Mouse (Mus musculus): ENCODE measurements around the gene Mfsd2b. TPM values are rescaled to one million over a fixed set of nuclear protein-coding genes. Genes with fewer than 3 reads are reported as not detected.

Mfsd2b gene
- polyA plus RNA-seq, 1 experiment: 1.1 TPM

DNA sequence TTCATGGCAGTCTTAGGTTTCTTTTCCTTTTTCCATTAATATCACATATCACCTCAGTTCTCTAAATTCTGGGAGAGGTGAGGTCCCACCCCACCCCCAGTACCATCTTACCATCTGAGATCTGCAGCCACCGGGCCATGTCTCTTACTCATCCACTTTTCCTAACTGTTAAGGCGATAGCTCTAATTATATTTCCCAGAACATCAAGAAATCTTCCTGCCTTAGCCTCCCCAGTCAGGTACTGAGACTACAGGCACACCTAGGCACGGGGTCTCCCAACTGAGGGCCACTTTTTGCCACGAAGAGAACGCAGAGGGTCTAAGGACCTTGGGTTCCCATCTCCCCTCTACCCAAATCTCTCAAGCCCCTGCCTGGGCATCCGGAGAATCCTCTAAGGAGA is 628 bp downstream of the Mfsd2b start:
- no peak for DNase-seq (ENCODE audit: low read depth)

- no peak for DNase-seq (ENCODE audit: low read depth)
Measured at GRCm38 (mm10) chr12:4872983-4873477, 1.1 kb downstream of the Mfsd2b start.

GRCm38 (mm10) chr12:4872273-4872672 is 1.9 kb downstream of the Mfsd2b start:
- no peak for DNase-seq (ENCODE audit: low read depth)

GRCm38 (mm10) chr12:4871260-4871659 is 2.9 kb downstream of the Mfsd2b start:
- DNase-seq (ENCODE audit: low read depth): no peak

DNA sequence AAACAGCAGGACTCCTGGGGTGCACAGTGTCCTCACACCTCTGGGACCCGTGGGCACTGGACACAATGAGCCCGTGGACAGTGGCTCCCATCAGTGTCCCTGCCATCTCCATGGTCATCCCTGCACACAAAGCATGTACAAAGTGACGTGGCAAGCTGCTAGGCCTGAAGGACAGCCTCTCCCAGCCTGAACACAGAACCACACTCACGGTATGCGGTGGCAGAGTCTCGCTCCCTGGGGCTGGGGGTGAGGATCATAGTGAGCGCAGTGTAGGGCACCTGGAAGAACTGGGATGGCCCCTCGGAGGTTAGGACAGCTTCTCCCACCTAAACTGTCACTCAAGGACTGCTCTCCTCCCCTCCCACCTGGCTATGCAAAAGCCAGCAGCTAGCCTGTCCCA is 5.2 kb downstream of the Mfsd2b start:
- DNase-seq (ENCODE audit: low read depth): no peak

- DNase-seq (ENCODE audit: low read depth): no peak
Measured at GRCm38 (mm10) chr12:4864338-4864690, 9.8 kb downstream of the Mfsd2b start.

DNA sequence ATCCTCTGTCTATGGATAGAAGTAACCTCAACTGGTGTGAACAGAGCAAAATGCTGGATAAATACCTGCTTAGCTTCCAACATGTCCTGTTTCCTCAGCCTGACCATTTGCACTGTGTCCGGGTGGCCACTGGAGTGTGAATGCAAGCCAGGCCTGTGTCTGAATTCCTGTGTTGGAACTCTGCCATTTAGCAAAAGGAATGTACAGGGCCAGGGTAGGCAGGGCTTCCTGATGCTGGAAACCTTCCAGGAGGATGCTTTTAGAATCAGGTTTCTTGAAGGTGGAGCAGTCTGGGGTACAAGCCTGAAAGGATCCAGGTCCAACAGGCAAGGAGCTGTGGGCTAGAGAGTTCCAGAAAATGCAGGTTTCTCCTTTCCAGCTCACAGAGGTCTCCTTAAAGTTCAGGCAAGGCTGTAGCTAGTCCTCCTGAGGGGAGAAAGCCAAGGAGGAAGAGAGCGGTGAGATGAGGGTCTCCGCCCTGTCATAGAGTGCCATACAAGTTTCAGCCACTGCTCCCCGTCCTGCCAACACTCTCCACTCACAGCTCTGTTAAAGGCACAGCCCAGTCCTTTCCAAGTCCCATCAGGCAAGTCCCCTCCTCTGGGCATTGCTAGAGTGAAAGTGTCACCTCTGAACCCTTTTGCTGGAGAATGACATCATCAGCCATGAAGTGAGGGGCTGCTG is 10.4 kb downstream of the Mfsd2b start:
- DNase-seq (ENCODE audit: low read depth): no peak

DNA sequence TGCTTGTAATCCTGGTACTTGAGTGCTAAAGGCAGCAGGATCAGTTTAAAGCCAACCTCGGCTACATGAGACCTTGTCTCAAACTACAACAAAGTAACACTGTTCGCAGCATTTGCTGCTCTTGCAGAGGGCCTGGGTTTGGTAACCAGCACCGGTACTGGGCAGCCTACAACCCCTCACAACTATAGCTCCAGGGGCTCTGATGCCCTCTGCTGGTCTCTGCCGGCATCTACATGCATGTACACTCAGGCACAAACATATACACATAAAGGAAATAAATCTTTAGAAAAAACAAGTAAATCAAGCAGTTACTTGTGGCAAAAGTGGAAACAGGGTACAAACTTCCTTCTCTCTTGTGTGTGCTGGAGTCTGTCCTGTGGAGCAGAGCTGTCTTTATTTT is 11.5 kb downstream of the Mfsd2b start:
- no peak for DNase-seq (ENCODE audit: low read depth)

GRCm38 (mm10) chr12:4859241-4859914 is 14.8 kb downstream of the Mfsd2b start:
- no peak for DNase-seq (ENCODE audit: low read depth)

GRCm38 (mm10) chr12:4856834-4857233 is 17.3 kb downstream of the Mfsd2b start:
- no peak for DNase-seq (ENCODE audit: low read depth)

- no peak for DNase-seq (ENCODE audit: low read depth)
Measured at GRCm38 (mm10) chr12:4856160-4856559, 18.0 kb downstream of the Mfsd2b start.

DNA sequence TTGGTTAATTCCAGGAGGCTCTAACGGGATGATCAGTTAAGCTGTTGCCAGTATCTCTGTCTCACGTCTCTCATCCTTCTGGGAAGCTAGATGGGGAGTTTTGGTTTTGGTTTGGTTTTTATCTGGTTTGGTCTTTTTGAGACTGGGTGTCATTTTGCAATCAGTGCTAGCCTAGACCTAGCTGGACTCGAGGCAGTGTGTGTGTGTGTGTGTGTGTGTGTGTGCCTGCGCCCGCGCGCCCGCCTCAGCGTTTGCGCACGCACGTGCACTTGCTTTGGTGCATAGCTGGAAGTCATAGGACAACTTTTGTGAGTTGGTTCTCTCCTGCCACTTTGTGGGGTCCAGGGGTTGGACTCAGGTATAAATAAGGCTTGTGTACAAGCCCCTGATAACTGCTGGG is 30.4 kb downstream of the Mfsd2b start:
- no peak for DNase-seq (ENCODE audit: low read depth)

GRCm38 (mm10) chr12:4842890-4843597 is 31.1 kb downstream of the Mfsd2b start, which contains the start of gene Wdcp:
TSS of gene Wdcp (plus strand) at chr12:4843303.
- DNase-seq (ENCODE audit: low read depth): peak; percentile 51

DNA sequence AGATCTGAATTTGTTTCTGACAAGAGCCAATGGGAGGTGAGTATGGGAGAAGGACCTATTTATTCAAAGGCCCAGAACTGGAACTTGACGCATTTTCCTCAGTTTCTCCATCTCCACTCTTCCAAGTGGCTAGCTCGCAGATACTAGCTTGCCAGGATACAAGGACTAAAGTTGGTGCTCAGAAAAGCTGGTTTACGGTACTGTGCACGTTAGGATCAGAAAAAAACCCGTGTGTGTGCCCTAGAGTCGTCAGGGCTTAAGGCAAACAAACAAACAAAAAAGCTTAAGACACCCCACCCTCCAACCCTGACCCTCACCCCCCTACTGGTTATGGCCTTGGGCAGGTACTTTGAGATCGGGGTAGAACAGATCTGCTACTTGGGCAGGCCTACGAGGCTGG is 31.7 kb downstream of the Mfsd2b start:
- DNase-seq (ENCODE audit: low read depth): no peak

- no peak for DNase-seq (ENCODE audit: low read depth)
Measured at GRCm38 (mm10) chr12:4841392-4841887, 32.7 kb downstream of the Mfsd2b start, which contains the start of gene Fkbp1b. TSS of gene Fkbp1b (minus strand) at chr12:4841591.

DNA sequence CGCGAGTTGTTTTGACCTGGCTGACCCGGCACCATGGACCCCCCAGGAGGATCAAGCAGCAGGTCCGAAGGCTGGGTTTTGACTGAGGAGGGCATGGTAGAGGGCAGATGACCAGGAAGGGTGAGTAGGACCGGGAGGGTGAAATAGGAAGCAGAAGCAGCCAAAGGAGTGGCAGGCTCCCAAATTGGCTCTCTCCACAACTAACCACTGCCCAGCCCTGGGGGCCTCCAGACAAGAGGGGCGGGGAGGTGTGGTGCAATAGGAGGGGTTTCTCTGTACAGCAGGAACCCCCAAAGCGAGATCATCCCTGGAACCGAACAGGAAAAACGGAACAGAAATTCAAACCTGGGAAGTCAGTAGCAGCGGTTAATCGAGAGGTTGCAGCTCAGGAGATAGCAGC is 33.4 kb downstream of the Mfsd2b start:
- DNase-seq (ENCODE audit: low read depth): no peak

- DNase-seq (ENCODE audit: low read depth): no peak
Measured at GRCm38 (mm10) chr12:4840010-4840409, 34.1 kb downstream of the Mfsd2b start.

DNA sequence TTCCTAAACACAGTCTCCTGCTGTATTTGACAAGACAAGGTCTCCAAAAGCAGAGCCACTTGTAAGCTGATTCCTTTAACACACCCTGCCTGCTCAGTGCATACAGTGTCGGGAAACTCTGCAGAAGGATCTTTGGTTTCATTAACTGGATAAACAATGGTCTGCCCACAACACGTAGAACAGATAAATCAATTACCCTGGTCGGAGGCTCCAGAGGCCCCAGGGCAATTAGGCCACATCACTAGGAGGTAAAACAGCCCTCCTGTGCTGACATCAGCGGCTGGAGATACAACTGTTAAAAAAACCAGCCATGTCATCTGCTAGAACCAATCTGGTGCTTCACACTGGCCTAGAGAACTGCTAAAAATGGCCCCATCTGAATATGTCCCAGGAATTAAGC is 37.2 kb downstream of the Mfsd2b start:
- DNase-seq (ENCODE audit: low read depth): no peak

GRCm38 (mm10) chr12:4827256-4827655 is 46.9 kb downstream of the Mfsd2b start:
- DNase-seq (ENCODE audit: low read depth): no peak

- DNase-seq (ENCODE audit: low read depth): peak; percentile 69
Measured at GRCm38 (mm10) chr12:4817361-4818101, 56.6 kb downstream of the Mfsd2b start, which contains the start of gene Sf3b6. TSS of gene Sf3b6 (plus strand) at chr12:4817544.

- no peak for DNase-seq (ENCODE audit: low read depth)
Measured at GRCm38 (mm10) chr12:4816680-4817360, 57.3 kb downstream of the Mfsd2b start.
